In genomic region chr10:61693563-61693962, GRCm38 (mm10) we compare ENCODE assay signal across 23 mouse cellular contexts. TPM values are rescaled to one million over a fixed set of nuclear protein-coding genes. Genes with fewer than 3 reads are reported as not detected.
A peak's percentile ranks its signal among the peaks of the same experiment; 100 is the strongest.
DNase-seq lines count a peak whose midpoint lies in the region; ATAC-seq and TF ChIP-seq lines count a peak whose summit lies in the region.
"Had no signal": no experiment of that assay in that cellular context is flagged by ENCODE, and none has a peak within 500 bp of the region (broad histone marks: within the 10 kb centered on the region; RNA-seq: fewer than 3 reads in every experiment).

No protein-coding gene starts in this region.

- no peak overlapping the region for H3K9ac ChIP-seq in kidney, embryonic 15.5 days
- H3K9ac ChIP-seq in CH12.LX (ENCODE audit: insufficient read depth, low read depth) = no peak overlapping the region
- H3K9ac ChIP-seq: embryonic facial prominence, embryonic 13.5 days; embryonic facial prominence, embryonic 15.5 days; forebrain, embryonic 12.5 days had no signal

- no peaks in the 10 kb centered on the region for H3K27me3 ChIP-seq in kidney, embryonic 15.5 days
- no peaks in the 10 kb centered on the region for H3K27me3 ChIP-seq in CH12.LX (replicated peaks)
- H3K27me3 ChIP-seq: embryonic facial prominence, embryonic 13.5 days; embryonic facial prominence, embryonic 15.5 days; forebrain, embryonic 12.5 days had no signal

- no peaks in the 10 kb centered on the region for H3K79me2 ChIP-seq in CH12.LX (replicated peaks; ENCODE audit: control insufficient read depth, extremely low read depth, insufficient read depth, poor library complexity, severe bottlenecking)

- H3K4me1 ChIP-seq in kidney, embryonic 15.5 days = peaks cover 19% of the 10 kb centered on the region
- peaks cover 5 to 16% of the 10 kb centered on the region in 2 experiments; a peak in 3 of 4 replicates for H3K4me1 ChIP-seq in CH12.LX (ENCODE audit: control insufficient read depth in 1 of 2, insufficient read depth in 2 of 2)

- no peak for DNase-seq in kidney, postnatal 10 days
- no peak for DNase-seq in CH12.LX (ENCODE audit: extremely low read depth)
- peak; percentile 35 for DNase-seq in ES-CJ7 (ENCODE audit: low read depth, low spot score)
- DNase-seq in Muller cell, postnatal 12 days (ENCODE audit: inconsistent ontology term) = no peak
- no peak for DNase-seq in urinary bladder, postnatal 4 days (ENCODE audit: low spot score in 2 of 2)
- DNase-seq: adrenal gland, adult 2 months; adrenal gland, postnatal 10 days; adrenal gland, postnatal 25 days; cerebellum, adult 11 months; cerebellum, adult 18-20 months; cerebellum, adult 8-10 months; cerebellum, adult 9-11 months; cerebellum, postnatal 14 days; cerebellum, postnatal 36 days; embryo, embryonic 11 days had no signal

- in situ Hi-C loops in CH12.LX (cut with MboI; ENCODE audit: low pct_ligation_motif_present, low pct_unique_long_range_greater_than_20kb, low sequenced_read_pairs) = no loop called here

- peaks cover 58% of the 10 kb centered on the region for H3K36me3 ChIP-seq in kidney, embryonic 15.5 days
- peaks cover 32 to 72% of the 10 kb centered on the region in 2 experiments for H3K36me3 ChIP-seq in CH12.LX (replicated peaks in 1 of 2; ENCODE audit: control insufficient read depth in 1 of 2, insufficient read depth in 1 of 2, low read length in 1 of 2)

- no peak for TF ChIP-seq EP300 in CH12.LX (IDR thresholded peaks at IDR 0.05; ENCODE audit: low read length)

- no peak overlapping the region for H3K4me2 ChIP-seq in kidney, embryonic 15.5 days
- H3K4me2 ChIP-seq in CH12.LX (ENCODE audit: insufficient read depth, low read depth, poor library complexity, severe bottlenecking) = no peak overlapping the region
- H3K4me2 ChIP-seq: embryonic facial prominence, embryonic 13.5 days; embryonic facial prominence, embryonic 15.5 days; forebrain, embryonic 12.5 days had no signal

- H3K4me3 ChIP-seq in kidney, embryonic 15.5 days (replicated peaks) = no peak overlapping the region
- H3K4me3 ChIP-seq in CH12.LX (replicated peaks in 1 of 3; ENCODE audit: low read depth in 2 of 3, low read length in 2 of 3, poor library complexity in 1 of 3) = no peak overlapping the region
- H3K4me3 ChIP-seq: embryonic facial prominence, embryonic 13.5 days; embryonic facial prominence, embryonic 15.5 days; erythroblast, embryonic 14.5 days; forebrain, embryonic 10.5 days; forebrain, embryonic 12.5 days had no signal

- TF ChIP-seq POLR2A in CH12.LX (IDR thresholded peaks at IDR 0.05; ENCODE audit: low read depth, low read length) = no peak

- dilution Hi-C loops in CH12.LX (cut with MboI; ENCODE audit: extremely low pct_ligation_motif_present, extremely low pct_unique_long_range_greater_than_20kb, low sequenced_read_pairs) = no loop called here

- TF ChIP-seq CTCF in CH12.LX (conservative IDR thresholded peaks at IDR 0.05 in 1 of 2, IDR thresholded peaks at IDR 0.05 in 1 of 2; ENCODE audit: low read depth in 2 of 2, low read length in 2 of 2) = no peak

- WGBS in kidney, embryonic 15.5 days = 71% methylated on average over 4 of the region's 4 CpGs

- H3K9me3 ChIP-seq in kidney, embryonic 15.5 days (replicated peaks) = no peaks in the 10 kb centered on the region
- H3K9me3 ChIP-seq in CH12.LX (replicated peaks; ENCODE audit: low read length) = no peaks in the 10 kb centered on the region
- H3K9me3 ChIP-seq: embryonic facial prominence, embryonic 13.5 days; embryonic facial prominence, embryonic 15.5 days; forebrain, embryonic 10.5 days; forebrain, embryonic 12.5 days had no signal

- TF ChIP-seq RAD21 in CH12.LX (IDR thresholded peaks at IDR 0.05; ENCODE audit: low read depth, low read length) = no peak

- H3K27ac ChIP-seq in kidney, embryonic 15.5 days = peak overlapping the region; percentile 3; the same call in 1 of the 2 replicates
- no peak overlapping the region for H3K27ac ChIP-seq in CH12.LX (ENCODE audit: insufficient read depth, low read depth)
- H3K27ac ChIP-seq: embryonic facial prominence, embryonic 13.5 days; embryonic facial prominence, embryonic 15.5 days; forebrain, embryonic 10.5 days; forebrain, embryonic 12.5 days had no signal

- no peak for ATAC-seq in kidney, embryonic 15.5 days (replicated peaks; ENCODE audit: low FRiP score)
- ATAC-seq: forebrain, embryonic 14.5 days; forebrain, embryonic 16.5 days had no signal

TF ChIP-seq in CH12.LX, 34 proteins besides CTCF, POLR2A, EP300 and RAD21:
- TF ChIP-seq ELF1 (IDR thresholded peaks at IDR 0.05; ENCODE audit: low read depth, low read length) (no peak), POLR2AphosphoS2 (IDR thresholded peaks at IDR 0.05; ENCODE audit: low read depth, low read length) (0 out of 2 replicates have a peak, but pooled peaks have one; percentile 40)

RNA-seq across cellular contexts. Expression of gene Tysnd1, which starts 1.8 kb away (rescaled TPM):
- 33.0 and 36.5 TPM in 2 replicates for polyA plus RNA-seq in kidney, embryonic 15.5 days (2015; fragmentation: Nextera tagmentation; extraction: Ambion mirVana)
- total RNA-seq in CH12.LX (2012; rRNA removed) = 38.9 and 39.4 TPM in 2 replicates
- total RNA-seq in CH12.LX (2014; rRNA removed) = 20.5 and 23.2 TPM in 2 replicates
- 42.2 and 45.1 TPM in 2 replicates for polyA plus RNA-seq in CH12.LX (2012; ENCODE audit: insufficient read length, low read depth)

RNA-seq across cellular contexts. Expression of gene Sar1a, which starts 13.5 kb away (rescaled TPM):
- polyA plus RNA-seq in kidney, embryonic 15.5 days (2015; fragmentation: Nextera tagmentation; extraction: Ambion mirVana) = 225 and 236 TPM in 2 replicates
- total RNA-seq in CH12.LX (2012; rRNA removed) = 97.1 and 121 TPM in 2 replicates
- 184 and 187 TPM in 2 replicates for total RNA-seq in CH12.LX (2014; rRNA removed)
- polyA plus RNA-seq in CH12.LX (2012; ENCODE audit: insufficient read length, low read depth) = 128 and 166 TPM in 2 replicates

RNA-seq across cellular contexts. Expression of gene Aifm2, which starts 21.5 kb away (rescaled TPM):
- 19.6 and 20.5 TPM in 2 replicates for polyA plus RNA-seq in kidney, embryonic 15.5 days (2015; fragmentation: Nextera tagmentation; extraction: Ambion mirVana)
- total RNA-seq in CH12.LX (2012; rRNA removed) = 15.4 and 17.9 TPM in 2 replicates
- total RNA-seq in CH12.LX (2014; rRNA removed) = 10.1 and 11.2 TPM in 2 replicates
- polyA plus RNA-seq in CH12.LX (2012; ENCODE audit: insufficient read length, low read depth) = 12.4 and 16.7 TPM in 2 replicates

RNA-seq across cellular contexts. Expression of gene Ppa1, which starts 45.2 kb away (rescaled TPM):
- 193 and 202 TPM in 2 replicates for polyA plus RNA-seq in kidney, embryonic 15.5 days (2015; fragmentation: Nextera tagmentation; extraction: Ambion mirVana)
- total RNA-seq in CH12.LX (2012; rRNA removed) = 178 and 257 TPM in 2 replicates
- total RNA-seq in CH12.LX (2014; rRNA removed) = 337 and 352 TPM in 2 replicates
- 249 and 250 TPM in 2 replicates for polyA plus RNA-seq in CH12.LX (2012; ENCODE audit: insufficient read length, low read depth)
